Mouse (Mus musculus) erythroblast, adult 5-6 weeks (primary cell): ENCODE results near the gene Pgpep1l. TPM values are rescaled to one million over a fixed set of nuclear protein-coding genes. Genes with fewer than 3 reads are reported as not detected.
A peak's percentile ranks its signal among the peaks of the same experiment; 100 is the strongest.
"Not testable (repeated sequence)": the region's sequence is repeated elsewhere in the genome, so short reads cannot be mapped to it uniquely, and the experiment has no call there.

Experiments
- ATAC-seq: replicated peaks from 2 replicates; pipeline ENCODE4 v1.8.0; 2016; ENCODE audit warnings: moderate number of reproducible peaks, mild to moderate bottlenecking, moderate TSS enrichment, inconsistent platforms; ENCODE audit not compliant: poor library complexity, low FRiP score, severe bottlenecking
- total RNA-seq, 2 experiments: library from RNA; stranded (forward) in 1 of 2; stranded (reverse) in 1 of 2; fragments of 150-400 nt in 1 of 2; fragments of 200-764, 138-1000 nt in 1 of 2; gene quantifications; 2 replicates each; pipeline versions ENCODE4 v1.2.3 to v1.2.4; 2015 to 2017; ENCODE audit warnings: low replicate concordance in 2 of 2

Gene Pgpep1l
- total RNA-seq (2015; ENCODE audit: low replicate concordance) = not detected in 2 replicates
- total RNA-seq (2017; ENCODE audit: low replicate concordance) = not detected in 2 replicates

DNA sequence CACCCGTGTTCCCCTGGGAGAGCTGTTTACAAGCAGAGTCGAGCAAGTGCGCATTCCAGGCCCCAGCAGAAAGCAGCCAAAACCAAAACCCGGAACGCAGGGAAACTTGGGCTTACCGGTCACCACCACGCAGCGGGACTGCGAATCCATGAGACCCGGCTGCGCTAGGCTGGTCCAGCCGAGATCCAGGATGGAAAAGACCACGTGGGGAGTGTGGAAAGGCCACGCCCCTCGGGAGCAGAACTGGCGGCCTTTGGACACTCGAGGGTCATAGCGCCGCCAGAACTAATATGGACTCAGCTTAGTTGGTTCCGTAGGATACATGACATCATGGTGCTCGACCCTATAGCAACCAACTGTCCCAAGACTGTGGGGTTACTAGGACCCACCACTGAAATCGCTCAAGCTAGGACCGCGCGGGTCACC is at the start of gene Pgpep1l:
Gene Pgpep1l, minus strand, starts transcription at position 206 of the 426 bp plus-strand sequence.
- ATAC-seq = no peak

GRCm38 (mm10) chr7:68313038-68313782 is 49.2 kb upstream of the Pgpep1l start:
- no peak for ATAC-seq

DNA sequence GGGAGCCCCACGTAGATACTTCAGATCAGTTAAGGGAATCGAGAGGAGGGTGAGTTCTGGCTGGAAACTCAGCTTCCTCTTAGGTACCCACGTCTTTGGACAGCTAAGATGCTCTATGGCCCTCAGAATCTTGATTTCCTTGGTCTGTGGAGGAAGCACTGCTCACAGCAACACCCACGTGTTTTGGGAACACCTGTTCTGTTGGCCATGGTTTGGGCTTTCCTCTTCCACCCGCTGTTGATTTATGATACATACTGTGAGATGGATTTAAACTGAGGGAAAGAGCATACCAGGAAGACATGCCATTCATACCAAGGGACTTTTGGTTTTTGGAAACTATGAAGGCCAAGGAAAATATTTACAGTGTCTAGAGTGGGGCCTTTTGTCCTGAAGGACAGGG is 48.4 kb upstream of the Pgpep1l start:
- ATAC-seq = no peak

DNA sequence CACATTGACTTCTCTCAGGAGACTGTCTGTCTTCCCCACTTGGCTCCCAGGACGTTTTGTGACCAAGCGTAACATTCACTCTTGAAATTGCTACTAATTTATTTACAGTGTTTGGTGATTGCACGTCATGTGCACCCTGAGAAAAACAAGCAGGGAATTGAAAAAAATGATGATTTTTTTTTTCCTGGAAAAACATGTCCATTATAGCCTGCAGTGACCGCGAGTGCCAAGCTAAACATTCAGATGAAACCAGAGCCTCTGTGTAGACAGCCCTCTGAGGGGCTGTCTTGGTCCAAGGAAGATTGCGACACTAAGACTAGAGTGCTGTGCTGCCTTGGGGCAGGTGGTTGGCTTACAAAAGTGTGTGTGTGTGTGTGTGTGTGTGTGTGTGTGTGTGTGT is 47.4 kb upstream of the Pgpep1l start:
- no peak for ATAC-seq

- no peak for ATAC-seq
Observed at GRCm38 (mm10) chr7:68306756-68307155, 42.7 kb upstream of the Pgpep1l start.

- ATAC-seq = no peak
Observed at GRCm38 (mm10) chr7:68305781-68306575, 41.9 kb upstream of the Pgpep1l start.

- ATAC-seq = no peak
Observed at GRCm38 (mm10) chr7:68303685-68304084, 39.7 kb upstream of the Pgpep1l start.

DNA sequence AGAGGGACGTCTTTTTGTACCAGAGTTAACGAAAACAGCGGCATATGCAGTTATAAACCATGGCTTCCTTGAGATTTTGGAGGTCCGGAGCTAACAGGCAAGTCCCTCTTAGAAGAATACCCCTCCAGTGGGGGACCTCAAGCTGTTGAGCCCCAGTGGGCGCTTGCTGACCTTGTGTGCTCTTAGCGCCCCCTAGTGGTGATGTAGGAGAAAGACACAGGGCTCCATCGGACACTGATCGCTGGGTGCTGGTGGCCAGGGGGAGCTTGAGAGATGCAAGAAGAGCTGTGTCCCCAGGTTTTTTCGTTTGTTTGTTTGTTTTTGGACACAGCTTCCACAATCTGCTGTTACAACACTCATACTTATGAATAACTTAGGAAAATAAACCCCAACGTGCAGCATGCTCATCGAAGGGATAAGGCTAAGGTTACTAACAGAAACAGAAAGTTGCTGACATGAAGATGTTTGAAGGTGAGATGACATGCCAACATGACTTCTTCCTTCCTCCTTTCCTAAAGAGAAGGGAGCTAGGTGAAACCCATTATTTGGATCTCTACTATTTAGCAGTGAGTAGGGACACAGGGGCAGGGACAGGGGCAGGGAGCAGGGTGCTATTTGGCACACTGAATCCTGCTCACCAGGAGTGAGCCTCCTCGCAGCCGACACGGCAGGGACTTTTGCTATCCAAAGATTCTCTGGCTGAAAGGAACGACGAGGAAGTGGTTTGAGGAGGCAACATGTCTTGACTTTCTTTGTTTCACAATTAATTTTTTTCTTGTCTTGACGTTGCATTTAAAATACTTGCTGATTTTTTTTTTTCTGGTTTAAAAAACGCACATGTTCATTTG is 38.8 kb upstream of the Pgpep1l start:
- peak; percentile 79 for ATAC-seq

- ATAC-seq = no peak
Observed at GRCm38 (mm10) chr7:68301160-68301559, 37.1 kb upstream of the Pgpep1l start.

DNA sequence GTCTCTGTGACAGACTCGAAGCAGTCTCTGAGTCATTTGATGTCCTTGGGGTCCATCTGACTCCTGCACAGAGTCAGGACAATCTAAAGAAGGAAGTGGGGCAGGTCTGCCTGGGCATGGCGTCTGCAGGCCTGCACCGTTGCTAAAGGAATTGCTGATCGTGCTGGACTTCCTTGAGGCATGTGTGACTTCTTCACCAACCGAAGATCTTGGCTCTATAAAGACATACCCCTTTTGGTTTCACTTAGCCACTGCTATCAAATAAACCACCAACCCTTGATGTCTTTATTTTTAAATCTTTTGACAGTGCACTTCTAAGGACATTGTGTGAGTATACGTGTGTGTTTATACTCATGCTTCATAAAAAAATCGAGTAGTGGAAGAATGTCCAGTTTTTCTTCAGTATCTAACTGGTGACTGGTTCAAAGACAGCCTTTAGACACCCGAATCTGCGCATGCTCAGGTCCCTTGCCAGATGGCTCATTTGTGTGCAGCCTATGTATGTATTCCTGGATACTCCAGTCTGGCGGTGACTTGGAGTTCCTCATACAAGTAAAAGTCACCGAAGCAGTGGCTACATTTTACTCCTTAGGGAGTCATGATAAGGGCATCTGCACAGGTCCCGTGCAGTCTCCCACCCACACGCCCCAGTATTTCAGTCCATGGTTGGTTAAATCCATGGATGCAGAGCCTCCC is 34.5 kb upstream of the Pgpep1l start:
- ATAC-seq = no peak

DNA sequence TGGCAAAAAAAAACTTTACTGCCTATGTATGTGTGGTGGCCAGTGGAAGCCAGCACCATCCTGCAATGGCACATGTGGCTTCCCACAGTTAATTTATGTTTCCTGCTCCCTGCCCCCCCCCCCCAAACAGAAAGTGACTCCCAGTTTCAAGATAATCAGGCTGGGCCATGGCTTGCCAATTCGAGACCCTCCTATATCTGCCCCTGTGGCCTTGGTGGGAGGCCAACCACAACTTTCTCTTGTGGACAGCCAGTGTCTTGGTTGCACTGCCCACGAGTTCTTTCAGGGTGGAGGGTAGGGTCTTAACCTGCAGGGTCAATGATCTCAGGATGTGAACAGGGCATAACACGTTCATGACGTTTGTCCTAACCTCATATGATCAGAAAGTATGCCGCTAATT is 32.5 kb upstream of the Pgpep1l start:
- no peak for ATAC-seq

- no peak for ATAC-seq
Observed at GRCm38 (mm10) chr7:68293997-68294789, 30.2 kb upstream of the Pgpep1l start.

DNA sequence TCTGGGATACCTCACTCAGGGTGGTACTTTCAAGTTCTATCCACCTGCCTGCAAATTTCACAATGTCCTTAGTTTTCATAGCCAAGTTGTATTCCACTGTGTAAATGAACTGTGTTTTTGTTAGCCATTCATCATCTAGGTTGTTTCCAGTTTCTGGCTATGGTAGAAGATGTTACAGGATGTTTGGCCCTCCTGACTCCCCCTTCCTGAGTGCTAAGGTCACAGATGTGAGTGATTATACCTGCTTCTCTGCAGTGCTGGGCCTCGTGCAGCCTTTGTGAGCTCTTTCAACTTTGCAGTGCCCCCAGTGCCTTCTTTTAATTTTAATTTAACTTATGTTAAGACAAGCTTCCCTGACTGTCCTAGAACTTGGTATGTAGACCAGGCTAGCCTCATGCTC is 27.6 kb upstream of the Pgpep1l start:
- ATAC-seq = no peak

GRCm38 (mm10) chr7:68289081-68289480 is 25.0 kb upstream of the Pgpep1l start:
- no peak for ATAC-seq

DNA sequence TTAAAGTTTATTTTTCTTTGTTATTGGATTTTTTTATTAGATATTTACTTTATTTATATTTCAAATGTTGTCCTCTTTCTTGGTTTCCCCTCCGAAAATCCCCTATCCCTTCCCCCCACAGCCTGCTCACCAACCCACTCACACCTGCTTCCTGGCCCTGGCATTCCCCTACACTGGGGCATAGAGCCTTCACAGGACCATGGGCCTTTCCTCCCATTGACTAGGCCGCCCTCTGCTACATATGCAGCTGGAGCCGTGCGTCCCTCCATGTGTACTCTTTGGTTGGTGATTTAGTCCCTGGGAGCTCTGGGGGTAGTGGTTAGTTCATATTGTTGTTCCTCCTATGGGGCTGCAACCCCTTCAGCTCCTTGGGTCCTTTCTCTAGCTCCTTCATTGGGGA is 24.0 kb upstream of the Pgpep1l start:
- ATAC-seq = not testable (repeated sequence)

DNA sequence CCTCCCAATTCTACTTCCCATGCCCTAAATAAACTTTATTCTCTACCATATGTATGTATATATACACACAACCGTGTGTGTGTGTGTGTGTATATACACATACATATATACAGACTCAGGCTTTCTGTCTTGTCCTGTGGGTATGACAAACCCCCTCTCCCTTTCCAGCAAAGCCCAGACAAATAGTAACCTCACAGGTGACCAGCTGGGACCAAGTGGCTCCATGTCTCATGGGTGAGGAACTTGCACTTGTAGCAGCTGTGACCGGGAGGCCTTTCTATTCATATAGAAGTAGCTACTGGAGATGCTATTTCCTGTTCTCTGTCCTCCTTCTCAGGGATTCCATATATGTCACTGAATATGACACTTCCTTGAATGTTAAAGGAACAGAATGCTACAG is 23.5 kb upstream of the Pgpep1l start:
- no peak for ATAC-seq

- ATAC-seq = no peak
Observed at GRCm38 (mm10) chr7:68286526-68287481, 22.8 kb upstream of the Pgpep1l start.

DNA sequence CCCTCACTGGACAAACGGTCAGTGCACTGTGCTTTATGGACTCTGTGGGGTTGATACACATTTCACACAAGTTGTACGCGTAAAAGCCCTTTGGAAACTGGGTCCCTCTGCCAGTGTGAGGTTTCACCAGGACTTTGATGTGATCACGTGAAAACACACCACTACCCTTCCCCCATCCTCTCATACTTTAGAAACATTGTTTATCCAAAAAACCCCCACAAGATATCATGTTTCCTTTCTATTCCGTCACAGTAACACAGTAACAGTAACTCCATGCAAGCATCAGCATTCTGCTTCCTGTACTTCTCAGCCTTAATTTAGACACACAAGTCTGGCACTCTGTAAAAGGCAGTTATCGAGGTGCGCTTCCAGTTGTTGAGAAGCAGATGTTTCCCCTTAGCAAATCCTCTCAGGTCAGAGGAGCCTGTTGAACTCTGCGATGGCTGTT is 21.8 kb upstream of the Pgpep1l start:
- ATAC-seq = no peak
